Mouse (Mus musculus) gastrocnemius, postnatal 25 days (tissue): ENCODE measurements around the gene Nfam1. TPM values are rescaled to one million over a fixed set of nuclear protein-coding genes. Genes with fewer than 3 reads are reported as not detected.
"Not testable (repeated sequence)": the region's sequence is repeated elsewhere in the genome, so short reads cannot be mapped to it uniquely, and the experiment has no call there.

Experiments used
- DNase-seq: peaks from one replicate; pipeline ENCODE4 v3.0.0; 2022
- long read RNA-seq, 2 experiments: library from polyadenylated mRNA; stranded (forward); transcript quantifications; one replicate each; pipeline ENCODE4 v2.0.0; 2021
- total RNA-seq, 2 experiments: library from RNA; stranded (reverse); gene quantifications; 1 replicate in 1 of 2; 2 replicates in 1 of 2; pipeline ENCODE4 v1.2.3; 2021

The Nfam1 gene
- 1 to 10 TPM in 1 of 2 experiments, under 1 TPM in 1; 0.69 to 1.3 TPM for total RNA-seq
- long read RNA-seq, experiment 1, full-length matches to known transcripts, result 1 of 1 reads
- long read RNA-seq, experiment 1, partial matches to known transcripts, result 0 of 1 reads
- long read RNA-seq, experiment 1, other reads (novel, unspliced or antisense), result 0 of 1 reads
- long read RNA-seq, experiment 2, full-length matches to known transcripts, result 2 of 4 reads
- long read RNA-seq, experiment 2, partial matches to known transcripts, result 1 of 4 reads
- long read RNA-seq, experiment 2, other reads (novel, unspliced or antisense), result 1 of 4 reads

DNA sequence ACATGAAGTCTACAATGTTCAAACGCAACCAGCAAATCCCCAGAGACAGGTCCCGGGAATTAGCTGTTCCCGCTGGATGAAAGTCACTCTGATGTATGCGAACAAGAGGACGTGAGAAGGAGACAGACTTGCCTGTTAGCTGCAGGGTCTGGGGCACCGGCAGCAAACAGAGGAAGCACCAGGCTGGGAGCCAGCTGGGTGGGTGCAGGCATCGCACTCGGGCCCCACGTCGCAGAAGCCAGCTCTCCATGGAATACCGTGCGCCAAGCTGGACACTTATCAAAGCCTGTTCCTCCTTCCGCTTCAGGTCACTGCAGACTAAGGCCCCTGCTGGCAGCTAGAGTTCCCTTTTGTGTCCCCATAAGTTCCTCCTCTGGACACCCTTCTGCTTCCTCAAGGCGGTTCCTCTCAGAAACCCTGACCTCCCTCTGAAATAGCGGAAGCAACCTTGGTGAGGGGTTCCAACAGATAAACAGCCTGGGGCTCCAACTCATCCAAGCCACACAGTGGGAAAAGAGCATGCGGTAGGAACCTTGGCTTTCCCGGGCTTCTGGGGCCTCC is at the start of gene Nfam1:
Nfam1 (minus strand) TSS at position 326 of the 561 bp plus-strand sequence.
- DNase-seq, result no peak

DNA sequence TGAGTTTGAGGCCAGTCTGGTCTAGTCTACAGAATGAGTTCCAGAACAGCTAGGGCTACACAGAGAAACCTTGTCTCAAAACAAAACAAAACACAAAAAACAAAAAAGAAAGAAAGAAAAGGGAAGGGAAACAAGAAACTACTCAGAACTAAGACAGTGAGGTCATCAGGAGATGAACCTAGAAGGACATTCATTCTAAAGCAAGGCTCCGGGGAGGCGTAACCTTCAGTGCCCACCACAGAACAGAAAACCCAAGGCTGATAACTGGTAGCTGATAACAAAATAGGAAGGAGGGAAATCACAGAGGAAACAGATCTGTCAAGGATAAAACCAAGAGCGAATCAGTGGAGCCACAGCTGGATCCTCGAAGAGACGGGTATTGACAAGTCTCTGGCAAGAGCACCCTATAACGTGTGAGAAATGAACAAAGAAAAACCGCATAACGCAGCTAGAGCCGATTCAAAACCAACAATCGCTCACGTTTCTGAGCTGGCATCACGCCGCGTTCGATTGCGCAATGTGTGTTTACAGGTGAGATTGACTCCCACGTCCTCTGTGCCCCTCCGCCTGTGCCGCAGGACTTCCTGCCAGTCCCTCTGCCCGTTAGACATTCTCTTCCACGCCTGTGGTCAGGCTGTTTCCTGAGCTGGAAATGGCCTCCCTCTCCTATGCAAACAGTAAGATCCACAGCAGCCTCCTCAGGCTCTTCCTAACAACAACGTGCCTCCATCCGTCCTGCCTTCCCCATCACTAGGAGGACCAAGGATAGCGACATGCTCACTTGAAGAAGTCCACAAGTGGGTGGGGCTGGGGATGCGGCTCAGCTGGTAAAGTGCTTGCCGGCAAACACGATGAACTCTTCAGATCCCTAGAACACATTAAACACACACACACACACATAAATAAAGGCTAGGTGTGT is 42.8 kb upstream of the Nfam1 start:
- no peak for DNase-seq

DNA sequence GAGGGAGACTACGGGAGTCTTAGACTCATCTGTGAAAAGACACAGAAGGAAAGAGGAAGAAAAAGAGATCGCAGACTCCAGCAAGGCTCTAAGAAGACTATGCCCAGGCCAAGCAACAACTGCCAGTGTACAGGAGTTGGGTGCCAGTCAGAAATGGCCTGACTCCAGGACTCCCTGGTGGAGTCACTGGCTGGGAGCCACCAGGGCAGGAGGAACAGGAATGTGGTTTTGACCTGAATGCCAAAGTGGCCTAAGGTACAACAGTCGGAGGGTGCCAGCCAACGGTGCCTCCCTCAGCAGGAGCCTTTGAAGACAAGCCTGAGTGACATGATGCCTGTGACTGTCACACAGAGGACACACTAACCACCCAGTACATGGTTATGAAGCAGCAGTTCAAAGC is 41.1 kb upstream of the Nfam1 start:
- DNase-seq, result no peak

DNA sequence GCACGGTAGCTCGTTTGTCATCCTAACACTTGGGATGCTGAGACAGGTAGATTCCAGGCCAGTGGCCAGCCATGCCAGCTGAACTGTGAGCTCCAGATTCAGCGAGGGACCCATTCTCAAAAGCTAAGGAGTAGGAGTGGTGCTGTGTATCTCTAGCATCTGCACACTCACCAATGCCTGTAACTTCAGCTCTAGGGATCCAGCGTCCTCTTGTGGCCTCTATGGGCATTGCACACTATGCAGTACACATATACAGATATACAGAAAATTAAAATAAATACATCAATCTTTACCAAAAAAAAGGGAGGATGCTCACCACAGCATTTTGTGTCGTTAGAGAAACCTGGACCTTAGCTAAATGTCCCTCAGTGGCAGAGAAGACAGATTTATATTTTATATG is 38.6 kb upstream of the Nfam1 start:
- DNase-seq, result no peak

DNA sequence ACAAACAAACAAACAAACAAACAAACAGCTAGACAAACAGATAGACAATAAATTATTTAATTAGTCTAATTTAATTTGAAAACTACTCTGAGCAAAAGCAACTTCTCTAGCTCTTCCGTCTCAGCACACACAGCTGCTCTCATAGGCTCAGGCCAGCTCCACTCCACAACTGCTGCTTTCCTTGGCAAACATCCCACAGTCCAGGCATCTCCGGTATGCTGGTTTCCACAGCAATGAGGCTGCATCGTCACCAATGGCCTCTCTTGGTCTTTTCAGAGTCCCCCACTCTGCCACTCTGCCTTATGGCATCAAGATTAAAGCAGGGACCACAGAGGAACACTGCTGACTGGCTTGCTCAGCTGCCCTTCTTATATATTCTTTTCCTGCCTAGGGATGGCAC is 37.8 kb upstream of the Nfam1 start:
- no peak for DNase-seq

DNA sequence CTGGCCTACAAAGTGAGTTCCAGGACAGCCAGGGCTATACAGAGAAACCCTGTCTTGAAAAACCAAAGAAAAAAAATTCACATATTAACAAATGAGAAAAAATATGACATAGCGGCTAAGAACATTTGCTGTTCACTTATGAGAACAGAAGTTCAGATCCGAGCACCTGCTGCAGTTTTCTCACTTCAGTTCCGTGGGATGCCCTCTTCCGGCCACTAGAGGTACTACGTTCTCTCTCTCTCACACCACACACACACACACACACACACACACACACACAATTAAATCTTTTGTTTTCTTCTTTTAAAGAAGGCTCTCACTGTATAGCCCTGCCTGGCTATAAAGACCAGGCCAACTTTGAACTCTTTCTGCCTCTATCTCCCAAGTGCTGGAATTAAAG is 35.2 kb upstream of the Nfam1 start:
- no peak for DNase-seq

DNA sequence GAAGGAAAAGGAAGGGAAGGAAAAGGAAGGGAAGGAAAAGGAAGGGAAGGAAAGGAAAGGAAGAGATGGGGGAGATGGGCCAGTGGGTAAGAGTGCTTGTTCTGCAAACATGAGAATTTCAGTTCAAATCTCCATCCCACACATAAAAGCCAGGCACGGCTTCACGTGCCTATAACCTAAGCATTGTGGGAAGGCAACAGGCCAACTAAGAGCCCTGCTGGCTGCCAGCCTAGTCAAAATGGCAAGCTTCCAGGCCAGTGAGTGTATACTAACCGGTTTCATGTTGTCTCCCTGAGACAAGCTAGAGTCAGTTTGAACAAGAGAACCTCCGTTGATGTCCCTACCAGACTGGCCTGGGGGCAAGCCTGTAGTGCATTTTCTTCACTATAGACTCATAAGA is 32.4 kb upstream of the Nfam1 start:
- no peak for DNase-seq

DNA sequence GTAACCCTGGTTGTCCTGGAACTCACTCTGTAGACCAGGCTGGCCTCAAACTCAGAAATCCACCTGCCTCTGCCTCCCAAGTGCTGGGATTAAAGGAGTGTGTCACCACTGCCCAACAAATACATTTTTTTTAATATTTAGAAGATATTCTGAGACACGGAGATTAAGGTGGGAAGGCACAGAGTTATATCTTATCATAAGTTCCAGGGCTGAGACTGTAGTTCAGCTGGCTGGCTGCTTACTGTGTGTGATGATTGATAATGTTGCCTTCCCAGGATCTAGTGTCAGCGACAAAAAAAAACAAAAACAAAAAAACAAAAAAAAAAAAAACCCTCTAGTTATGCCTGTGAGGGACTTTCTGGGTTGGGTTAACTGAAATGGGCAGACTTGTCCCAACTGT is 29.5 kb upstream of the Nfam1 start:
- DNase-seq, result not testable (repeated sequence)

DNA sequence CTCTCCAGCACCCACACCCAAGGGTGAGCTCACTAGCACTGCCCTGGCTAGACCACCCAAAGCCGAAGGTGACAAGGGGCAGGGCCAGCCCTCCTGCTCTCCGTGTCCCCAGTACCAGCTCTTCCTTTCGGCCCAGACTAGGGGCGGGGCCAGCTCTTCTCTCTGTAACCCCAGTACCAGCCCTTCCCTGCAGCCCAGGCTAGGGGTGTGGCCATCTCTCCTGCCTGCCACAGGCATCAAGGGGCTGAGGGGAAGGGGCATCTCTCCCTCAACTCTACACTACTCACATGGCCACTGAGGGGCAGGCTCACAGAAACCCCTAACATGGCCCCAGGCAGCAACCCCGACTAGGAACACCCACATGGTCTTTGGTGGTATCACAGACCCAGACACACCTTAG is 28.6 kb upstream of the Nfam1 start:
- no peak for DNase-seq

DNA sequence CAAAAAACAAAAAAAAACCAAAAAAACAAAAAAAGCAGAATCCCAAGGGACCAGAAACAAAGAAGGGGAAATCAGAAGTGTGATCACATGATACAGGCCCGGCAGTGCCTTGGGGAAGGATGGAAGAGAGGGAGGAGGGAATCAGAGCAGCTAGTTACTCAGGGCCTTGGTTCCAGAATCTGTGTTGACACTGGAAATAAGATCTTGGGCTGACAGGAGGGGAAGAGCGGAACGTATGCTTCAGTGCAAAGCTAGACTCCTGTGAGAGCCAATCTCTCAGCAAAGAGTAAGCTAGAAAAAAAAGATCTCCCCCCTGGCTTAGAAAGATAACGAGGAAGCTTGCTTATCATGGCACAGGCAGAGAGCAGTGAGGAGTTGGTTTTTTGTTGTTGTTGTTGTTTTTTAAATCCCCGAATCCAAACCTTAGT is 26.1 kb upstream of the Nfam1 start:
- no peak for DNase-seq

DNA sequence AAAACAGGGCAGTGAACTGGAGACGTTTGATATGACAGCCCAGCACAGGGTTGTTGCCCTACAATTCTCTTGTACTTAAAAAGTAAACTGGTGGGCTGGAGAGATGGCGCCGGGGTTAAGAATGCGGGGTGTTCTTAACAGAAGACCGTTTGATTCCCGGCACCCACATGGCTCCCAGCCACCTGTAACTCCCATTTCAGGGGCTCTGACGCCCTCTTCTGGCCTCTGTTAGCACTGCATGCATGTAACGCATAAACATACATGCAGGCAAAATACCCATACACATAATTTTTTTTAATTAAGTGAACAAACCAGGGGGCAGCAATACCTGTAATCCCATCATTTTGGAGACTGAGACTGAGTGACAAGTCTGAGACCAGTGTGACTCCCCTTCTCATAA is 24.4 kb upstream of the Nfam1 start:
- no peak for DNase-seq

DNA sequence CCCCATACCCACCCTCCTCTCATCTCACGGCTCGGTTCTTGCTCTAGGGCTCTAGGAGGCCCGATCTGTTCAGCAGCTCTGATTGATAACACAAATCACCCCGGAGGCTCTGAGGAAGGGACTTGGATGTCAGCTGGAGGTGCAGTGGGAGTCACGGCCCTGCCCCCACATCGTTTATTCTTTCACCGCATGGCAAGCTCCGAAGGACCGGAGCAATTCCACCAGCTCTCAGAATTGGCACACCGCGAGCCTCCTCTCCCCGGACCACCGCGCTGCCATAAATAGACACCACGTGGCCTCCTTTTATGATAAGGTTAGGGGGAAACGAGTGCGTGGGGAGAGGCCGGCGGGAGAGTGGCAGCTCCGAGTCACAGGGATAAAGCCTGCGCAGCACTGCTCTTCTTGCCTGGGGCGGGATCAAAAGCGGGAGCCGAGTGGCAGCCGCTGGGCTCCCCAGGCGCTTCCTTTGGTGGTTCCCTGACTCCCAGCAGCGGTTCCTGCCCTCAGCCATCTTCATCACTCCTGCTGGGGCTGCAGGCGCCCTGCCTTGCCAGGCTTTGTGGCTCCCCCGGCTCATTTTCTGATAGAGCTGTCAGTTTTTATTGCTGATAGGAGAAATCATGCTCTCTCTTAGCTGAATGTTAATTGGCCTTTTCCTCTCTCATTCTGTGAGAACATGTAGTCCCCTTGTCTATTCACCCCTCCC is 23.4 kb upstream of the Nfam1 start:
- no peak for DNase-seq

DNA sequence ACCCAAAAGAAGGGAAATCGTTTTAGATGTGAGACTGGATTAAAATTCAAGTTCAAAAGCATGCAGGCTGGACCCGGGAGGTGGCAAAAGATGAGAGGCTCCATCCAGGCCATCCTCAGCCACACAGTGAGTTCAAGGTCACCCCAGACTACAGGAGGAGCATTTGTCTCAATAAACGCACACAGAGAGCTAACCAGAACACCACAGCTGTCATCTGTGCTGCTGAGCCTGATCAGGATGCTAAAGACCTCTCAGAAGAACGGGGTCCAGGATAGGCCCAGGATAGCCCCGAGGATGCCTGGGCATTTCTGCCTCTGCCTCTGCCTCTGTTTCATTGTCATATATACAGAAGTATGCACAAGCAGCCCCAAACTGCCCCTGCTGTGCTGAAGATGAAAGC is 22.5 kb upstream of the Nfam1 start:
- DNase-seq, result no peak

DNA sequence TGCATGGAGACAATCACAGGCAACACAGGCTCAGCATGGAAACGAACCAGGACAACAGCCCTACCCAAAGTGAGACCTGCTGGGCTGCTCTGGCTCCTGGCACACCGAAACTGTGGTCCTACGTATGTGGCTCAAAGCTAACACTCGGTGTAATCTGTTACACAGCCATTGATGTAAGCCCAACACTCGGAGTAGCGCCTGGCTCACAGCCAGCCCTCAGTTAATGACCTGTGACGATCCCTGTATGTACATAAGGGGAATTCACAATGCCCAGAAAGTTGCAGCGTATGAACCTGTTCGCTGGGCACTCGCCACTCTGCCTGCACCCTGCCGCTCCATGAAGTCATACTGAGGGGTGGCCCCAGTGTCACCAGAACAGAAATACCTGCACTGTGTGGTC is 20.2 kb upstream of the Nfam1 start:
- no peak for DNase-seq

DNA sequence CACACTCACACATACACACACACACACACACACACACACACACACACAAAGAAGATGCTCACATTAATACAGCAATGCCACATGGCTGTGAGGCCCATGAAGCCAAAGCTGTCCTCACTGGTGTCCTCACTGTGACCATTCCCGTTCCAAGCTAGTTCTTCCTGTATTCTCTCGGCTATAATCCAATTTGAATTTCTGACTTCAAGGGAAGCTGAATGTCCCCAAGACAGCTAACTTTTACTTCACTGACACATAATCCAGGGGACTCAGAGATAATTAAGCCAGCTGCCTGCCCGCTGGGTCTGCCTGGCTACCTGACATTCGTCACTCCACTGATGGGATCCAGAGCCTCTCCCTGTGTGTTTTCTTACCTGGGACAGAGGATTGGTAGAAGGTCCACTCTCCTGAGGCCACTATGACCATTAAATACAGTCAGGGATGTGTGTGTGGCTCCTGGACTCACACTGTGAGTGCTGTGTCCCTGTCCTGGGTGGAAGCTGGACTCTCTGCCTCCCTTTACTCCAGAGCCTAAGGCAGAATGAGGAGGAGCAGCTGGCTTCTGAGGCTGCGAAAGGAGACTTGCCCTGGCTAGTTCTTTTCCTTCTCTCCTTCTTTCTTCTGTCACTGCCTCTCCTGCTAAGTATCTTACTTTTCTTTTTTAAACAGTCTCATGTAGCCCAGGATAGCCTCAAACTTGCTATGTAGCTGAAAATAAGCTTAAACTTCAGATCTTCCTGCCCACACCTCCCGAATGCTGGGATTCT is 19.4 kb upstream of the Nfam1 start:
- DNase-seq, result no peak

DNA sequence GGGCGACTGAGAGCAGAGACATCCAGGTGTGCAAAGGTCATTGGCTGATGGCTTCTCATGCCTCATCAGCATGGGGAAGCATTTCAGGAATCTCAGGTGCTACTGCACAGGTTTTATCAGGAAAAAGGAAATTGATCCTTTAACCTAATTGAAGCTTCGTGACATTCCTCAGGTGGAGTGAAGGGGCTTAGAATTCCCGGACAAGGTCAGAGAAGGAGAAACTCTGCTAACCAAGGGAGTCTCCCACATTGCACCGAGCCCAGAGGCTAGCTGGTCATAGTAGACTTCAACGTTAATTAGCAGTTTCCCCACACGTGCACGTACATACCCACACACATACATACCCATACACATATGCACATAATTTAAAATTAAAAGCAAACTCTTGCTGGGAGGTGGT is 13.6 kb upstream of the Nfam1 start:
- no peak for DNase-seq

DNA sequence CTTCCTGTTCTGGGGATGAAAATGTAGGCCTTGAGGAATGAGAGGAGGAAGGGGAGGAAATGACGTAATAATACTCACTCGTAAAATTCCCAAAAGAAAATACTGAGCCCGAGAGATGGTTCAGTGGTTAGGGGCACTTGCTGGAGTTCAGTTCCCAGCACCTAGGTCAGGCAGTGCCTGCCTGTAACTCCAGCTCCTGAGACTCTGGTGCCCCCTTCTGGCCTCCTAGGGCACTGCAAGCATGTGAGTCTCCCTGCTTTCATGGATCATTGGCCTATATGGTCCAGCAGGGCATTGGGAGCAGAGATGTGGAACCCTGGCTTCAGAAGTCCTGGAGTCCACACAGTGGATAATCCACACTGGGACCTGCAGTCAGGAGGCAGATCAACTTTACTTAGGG is 13.2 kb upstream of the Nfam1 start:
- no peak for DNase-seq

DNA sequence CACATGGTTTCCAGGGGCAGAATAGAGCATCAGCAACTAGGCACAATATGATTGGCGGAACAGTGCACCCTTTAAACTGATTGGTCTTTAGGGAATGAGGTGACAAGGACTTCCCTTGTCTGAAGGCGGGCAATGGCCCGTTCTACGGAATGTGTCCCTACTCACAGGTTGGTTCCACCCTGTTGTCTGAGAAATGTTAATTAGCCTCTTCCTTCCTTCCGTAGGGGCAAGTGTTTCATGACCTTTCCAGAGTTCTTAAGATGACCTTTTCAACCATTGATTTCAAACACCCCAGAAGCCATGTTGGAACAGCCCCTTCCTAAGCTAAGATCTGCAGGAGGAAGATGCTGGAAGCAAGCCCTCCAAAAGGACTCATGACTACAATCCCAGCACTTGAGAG is 12.5 kb upstream of the Nfam1 start:
- not testable (repeated sequence) for DNase-seq

DNA sequence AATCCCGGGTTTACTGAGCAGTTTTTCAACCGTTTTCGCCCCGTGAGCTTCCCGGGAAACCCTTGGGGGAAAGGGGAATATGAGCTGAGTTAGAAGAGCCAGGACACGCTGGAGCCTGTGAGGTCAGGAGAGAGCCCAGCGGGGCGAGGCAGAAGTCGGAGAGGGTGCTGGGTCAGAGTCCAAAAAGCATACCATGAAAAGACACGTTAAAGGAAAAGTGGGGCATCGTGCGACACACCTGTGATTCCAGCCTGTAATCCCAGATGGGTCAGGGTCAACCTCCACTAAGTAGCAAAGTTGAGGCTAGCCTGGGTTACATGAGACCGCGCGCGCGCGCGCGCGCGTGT is 10.2 kb upstream of the Nfam1 start:
- no peak for DNase-seq

DNA sequence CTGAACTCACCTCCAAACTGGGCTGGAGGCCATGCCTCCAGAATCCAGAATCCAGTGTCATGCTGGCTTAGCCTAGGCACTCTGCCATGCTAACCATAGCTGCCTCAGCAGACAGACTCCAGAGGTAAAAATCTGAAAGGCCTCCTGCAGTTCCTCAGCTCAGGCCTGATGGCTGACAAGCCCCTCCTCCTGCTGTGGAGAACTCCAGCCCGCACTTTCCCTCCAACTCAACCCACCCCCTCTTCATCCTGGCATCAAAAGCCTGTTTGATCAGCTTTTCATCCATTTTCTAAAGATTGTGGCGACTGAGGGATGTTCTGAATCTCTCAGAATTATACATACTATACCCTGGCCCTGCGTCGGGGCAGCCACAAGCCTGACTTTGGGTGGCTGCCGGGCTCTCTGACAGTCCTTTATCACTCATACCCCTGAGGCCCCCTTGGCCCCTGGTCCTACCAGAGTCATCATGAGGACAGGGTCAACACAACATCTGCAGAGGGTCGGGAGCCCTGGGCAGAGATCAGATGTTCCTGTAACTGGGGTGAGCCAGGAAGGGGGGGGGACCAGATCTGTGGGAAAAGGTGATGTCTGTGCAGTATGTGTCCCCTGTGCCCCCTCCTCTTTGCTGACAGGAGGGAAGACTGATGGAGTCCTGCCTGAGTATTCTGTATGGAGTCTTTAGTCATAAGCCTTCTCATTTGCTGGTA is 9.7 kb upstream of the Nfam1 start:
- DNase-seq, result no peak

DNA sequence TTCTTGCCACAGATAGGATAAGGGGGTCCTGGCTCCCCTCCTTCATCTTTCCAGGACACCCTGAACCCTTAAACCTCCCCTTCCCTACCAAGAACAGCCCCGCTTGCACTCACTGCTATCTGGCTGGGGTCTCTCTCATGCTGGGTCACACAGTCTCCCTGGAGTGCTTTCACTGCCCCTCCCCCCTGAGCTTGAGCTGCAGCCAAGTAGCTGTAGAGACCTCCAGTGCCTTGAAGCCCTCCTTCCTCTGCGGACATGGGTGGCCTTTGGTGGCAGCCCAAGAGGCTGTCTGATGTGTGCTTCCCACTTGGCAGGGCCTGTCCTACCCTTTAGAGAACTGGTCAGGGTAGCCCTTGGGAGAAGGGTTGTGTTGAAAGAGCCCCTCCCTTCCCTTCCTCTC is 7.0 kb upstream of the Nfam1 start:
- DNase-seq, result no peak
